Mouse (Mus musculus): ENCODE results near the gene Kif6. TPM values are rescaled to one million over a fixed set of nuclear protein-coding genes. Genes with fewer than 3 reads are reported as not detected.

Gene Kif6
- polyA plus RNA-seq, 1 experiment from 2014 or later = 2.4 TPM

DNA sequence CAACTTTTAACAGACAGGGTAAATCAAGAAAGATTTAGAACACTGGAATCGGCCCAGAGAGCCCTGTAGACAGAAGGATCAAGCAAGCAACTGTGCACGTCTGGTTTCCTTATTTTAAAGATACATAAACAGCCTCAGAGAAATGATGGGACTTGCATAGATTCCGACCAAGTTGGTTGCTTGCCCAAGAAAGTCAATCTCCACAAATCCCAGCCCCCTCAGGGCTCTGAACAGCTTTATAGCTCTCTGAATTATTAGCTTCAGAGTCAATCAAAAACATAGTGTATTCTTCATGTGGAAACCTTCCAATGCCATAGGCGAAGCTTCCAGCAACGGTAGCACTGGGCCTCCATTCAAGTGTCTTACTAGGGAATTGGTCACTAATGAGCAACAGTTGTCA, 127.0 kb downstream of the Kif6 start:
- Histone ChIP-seq H3K27ac (no peak overlapping the region), H3K27me3 (no peaks in the 10 kb centered on the region), H3K4me3 (replicated peaks) (no peak overlapping the region), H3K4me2 (replicated peaks) (no peak overlapping the region), H3K36me3 (no peaks in the 10 kb centered on the region), H3K9ac (replicated peaks) (no peak overlapping the region), H3K4me1 (replicated peaks) (no peaks in the 10 kb centered on the region), H3K9me3 (no peaks in the 10 kb centered on the region)
- WGBS = 88% methylated on average over 5 of the region's 5 CpGs
- no peak for ATAC-seq

DNA sequence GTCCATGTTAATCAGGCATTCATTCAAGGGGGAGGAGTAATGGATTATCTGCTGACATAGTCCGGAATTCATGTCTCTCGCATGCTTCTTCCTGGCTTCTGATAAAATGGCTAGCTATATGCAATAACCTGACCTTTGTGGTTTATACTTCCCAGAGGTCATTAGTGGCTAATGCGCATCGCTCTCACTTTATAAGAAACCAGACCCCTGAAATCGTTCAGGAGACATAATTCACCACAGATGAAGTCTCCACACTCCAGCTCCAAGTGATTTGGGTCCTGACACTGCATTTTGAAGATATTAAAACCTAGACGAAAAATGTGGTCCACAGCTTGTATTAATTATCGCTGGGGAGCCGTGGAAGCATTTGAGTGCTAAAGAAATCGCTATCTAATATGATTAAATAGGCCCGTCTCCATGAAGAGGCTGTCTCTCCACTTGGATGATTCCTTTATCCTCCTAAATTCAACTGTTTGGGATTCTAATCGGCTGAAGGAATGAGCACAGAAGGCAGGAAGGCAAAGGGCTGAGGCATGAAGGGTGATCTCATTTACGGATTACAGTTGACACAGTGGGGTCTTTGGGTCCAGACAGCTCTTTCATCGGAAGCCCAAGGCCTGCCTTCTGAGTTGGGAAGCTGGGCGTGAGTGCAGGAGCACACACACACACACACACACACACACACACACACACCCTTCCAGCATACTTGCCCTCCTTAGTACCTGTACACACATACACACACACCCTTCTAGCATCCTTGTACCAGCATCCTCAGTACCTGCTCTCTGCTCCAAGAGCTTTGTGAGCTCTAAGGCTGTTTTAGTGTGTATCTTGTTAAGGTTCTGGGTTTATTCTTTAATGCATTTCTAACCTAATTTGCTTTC, 128.9 kb downstream of the Kif6 start:
- no peaks in the 10 kb centered on the region for H3K27me3 ChIP-seq
- H3K4me2 ChIP-seq (replicated peaks) = no peak overlapping the region
- no peaks in the 10 kb centered on the region for H3K9me3 ChIP-seq
- no peak overlapping the region for H3K4me3 ChIP-seq (replicated peaks)
- WGBS = 28% methylated on average over 14 of the region's 14 CpGs
- ATAC-seq = peak; percentile 56
- no peak overlapping the region for H3K27ac ChIP-seq
- no peaks in the 10 kb centered on the region for H3K36me3 ChIP-seq
- H3K4me1 ChIP-seq (replicated peaks) = no peaks in the 10 kb centered on the region
- no peak overlapping the region for H3K9ac ChIP-seq (replicated peaks)

DNA sequence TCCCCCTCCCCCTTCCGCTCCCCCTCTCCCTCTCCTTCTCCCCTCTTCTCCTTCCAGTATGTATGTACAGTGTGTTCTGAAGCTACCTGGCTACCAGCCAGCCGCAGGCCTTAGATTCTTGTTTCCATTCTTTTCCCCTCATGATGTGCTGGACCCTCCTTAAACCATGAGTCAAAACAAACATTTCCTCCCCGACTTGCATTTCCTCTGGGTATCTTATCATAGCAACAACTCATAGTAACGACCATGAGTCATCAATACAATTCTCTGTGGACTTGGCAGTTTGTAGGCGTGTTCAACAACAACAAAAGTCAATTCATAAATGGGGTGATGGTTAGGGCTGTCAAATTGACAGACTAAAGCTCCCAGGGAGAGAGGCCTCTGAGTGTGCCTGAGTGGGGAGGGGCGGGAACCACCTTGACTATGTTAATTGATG, 136.0 kb downstream of the Kif6 start:
- Histone ChIP-seq H3K27me3 (no peaks in the 10 kb centered on the region), H3K4me3 (replicated peaks) (no peak overlapping the region), H3K36me3 (no peaks in the 10 kb centered on the region), H3K4me1 (replicated peaks) (no peaks in the 10 kb centered on the region), H3K27ac (no peak overlapping the region), H3K9ac (replicated peaks) (no peak overlapping the region), H3K4me2 (replicated peaks) (no peak overlapping the region), H3K9me3 (no peaks in the 10 kb centered on the region)
- 84% methylated on average over 6 of the region's 6 CpGs for WGBS
- no peak for ATAC-seq

DNA sequence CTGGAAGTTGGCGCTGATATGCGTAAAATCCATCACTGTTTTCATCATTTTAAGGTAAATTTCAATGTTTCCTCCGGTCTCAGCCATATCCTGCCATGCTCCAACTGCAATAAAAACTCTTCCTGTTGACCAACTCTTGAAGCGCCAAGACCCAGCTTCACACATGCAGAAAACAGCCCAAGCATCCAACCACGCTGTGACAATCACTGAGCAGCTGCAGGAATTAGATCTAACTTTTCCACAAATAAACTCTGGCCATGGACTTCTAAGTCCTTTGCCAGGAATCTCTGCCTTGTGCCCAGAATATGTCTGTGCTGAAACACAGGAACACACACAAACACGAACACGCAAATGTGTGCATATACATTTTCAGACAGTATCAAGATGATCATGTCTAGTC, 138.9 kb downstream of the Kif6 start:
- no peak overlapping the region for H3K4me3 ChIP-seq (replicated peaks)
- no peaks in the 10 kb centered on the region for H3K4me1 ChIP-seq (replicated peaks)
- no peaks in the 10 kb centered on the region for H3K27me3 ChIP-seq
- H3K9ac ChIP-seq (replicated peaks) = no peak overlapping the region
- H3K4me2 ChIP-seq (replicated peaks) = no peak overlapping the region
- H3K9me3 ChIP-seq = no peaks in the 10 kb centered on the region
- 95% methylated on average over 7 of the region's 7 CpGs for WGBS
- no peaks in the 10 kb centered on the region for H3K36me3 ChIP-seq
- no peak for ATAC-seq
- no peak overlapping the region for H3K27ac ChIP-seq

- Histone ChIP-seq H3K27ac (no peak overlapping the region), H3K4me3 (replicated peaks) (no peak overlapping the region), H3K4me2 (replicated peaks) (no peak overlapping the region), H3K4me1 (replicated peaks) (no peaks in the 10 kb centered on the region), H3K36me3 (no peaks in the 10 kb centered on the region), H3K27me3 (no peaks in the 10 kb centered on the region), H3K9ac (replicated peaks) (no peak overlapping the region), H3K9me3 (no peaks in the 10 kb centered on the region)
- no peak for ATAC-seq
- 94% methylated on average over 19 of the region's 19 CpGs for WGBS
Measured at GRCm38 (mm10) chr17:49756862-49757261, 141.9 kb downstream of the Kif6 start.

DNA sequence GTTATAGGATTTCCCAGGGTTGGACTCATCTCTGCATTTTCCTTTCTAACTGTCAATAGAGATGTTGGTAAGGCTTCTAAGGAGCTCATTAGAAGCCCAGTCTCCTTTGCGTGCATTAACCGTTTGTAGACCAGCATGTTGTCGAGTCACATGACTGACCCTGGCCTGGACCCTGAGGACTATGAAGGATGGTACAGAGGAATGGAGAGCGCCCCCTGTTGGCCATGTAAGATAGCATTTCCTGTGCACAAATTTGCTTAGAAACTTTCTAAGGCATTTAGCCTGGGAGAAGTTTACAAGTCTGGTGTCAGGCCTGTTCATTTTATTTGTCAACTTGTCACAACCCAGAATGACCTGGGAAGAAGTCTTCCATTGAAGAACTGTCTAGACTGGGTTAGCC, 144.1 kb downstream of the Kif6 start:
- ATAC-seq = no peak

DNA sequence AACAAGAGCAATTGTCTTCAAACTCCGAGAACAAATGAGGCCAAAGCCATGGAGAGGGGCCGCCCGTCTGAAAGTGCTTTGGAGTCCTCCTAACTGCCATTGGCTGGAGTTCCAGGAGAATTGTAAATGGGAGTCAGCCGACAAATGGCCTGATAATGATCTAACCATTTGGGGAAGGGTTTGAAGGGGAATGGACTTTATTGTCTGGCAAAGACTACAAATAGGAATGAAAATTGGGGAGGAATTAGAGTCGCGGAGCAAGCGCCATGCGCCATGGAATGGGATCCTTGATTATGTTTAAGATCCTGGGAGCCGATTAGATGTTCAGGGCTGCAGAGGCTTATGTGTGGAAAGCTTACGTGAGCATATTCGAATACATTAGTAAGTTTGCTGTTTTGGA, 146.3 kb downstream of the Kif6 start:
- no peaks in the 10 kb centered on the region for H3K27me3 ChIP-seq
- no peak overlapping the region for H3K27ac ChIP-seq
- H3K4me1 ChIP-seq (replicated peaks) = peaks cover 3% of the 10 kb centered on the region; the same call in 1 of the 2 replicates
- no peak for ATAC-seq
- H3K9ac ChIP-seq (replicated peaks) = no peak overlapping the region
- no peak overlapping the region for H3K4me3 ChIP-seq (replicated peaks)
- no peak overlapping the region for H3K4me2 ChIP-seq (replicated peaks)
- WGBS = 74% methylated on average over 11 of the region's 11 CpGs
- no peaks in the 10 kb centered on the region for H3K36me3 ChIP-seq
- no peaks in the 10 kb centered on the region for H3K9me3 ChIP-seq

More for the DNA sequence above, 144.1 kb downstream of the Kif6 start:
- Histone ChIP-seq H3K4me2 (replicated peaks) (no peak overlapping the region), H3K4me3 (replicated peaks) (no peak overlapping the region), H3K4me1 (replicated peaks) (no peaks in the 10 kb centered on the region), H3K9ac (replicated peaks) (no peak overlapping the region), H3K9me3 (no peaks in the 10 kb centered on the region), H3K27me3 (no peaks in the 10 kb centered on the region), H3K27ac (no peak overlapping the region), H3K36me3 (no peaks in the 10 kb centered on the region)
- 76% methylated on average over 4 of the region's 4 CpGs for WGBS

DNA sequence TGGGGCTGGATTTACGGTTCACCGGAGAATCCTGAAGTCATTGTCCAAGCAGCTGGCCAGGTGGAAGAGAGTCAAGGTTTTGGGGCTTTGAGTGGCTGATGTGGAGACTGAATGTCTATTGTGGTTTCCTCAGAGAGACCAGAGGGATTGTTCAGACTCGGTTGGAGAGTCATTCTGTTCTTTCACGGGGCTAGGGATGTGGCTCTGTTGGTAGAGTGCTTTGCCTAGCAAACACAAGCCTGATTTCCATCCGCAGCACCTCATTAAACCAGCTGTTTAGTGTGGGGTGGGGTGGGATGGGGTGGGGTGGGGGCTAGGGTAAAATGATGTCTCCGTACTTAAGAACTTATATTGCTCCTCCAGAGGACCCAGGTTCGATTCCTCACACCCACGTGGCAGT, 146.9 kb downstream of the Kif6 start:
- Histone ChIP-seq H3K27me3 (no peaks in the 10 kb centered on the region), H3K27ac (no peak overlapping the region), H3K4me2 (replicated peaks) (no peak overlapping the region), H3K36me3 (no peaks in the 10 kb centered on the region), H3K4me1 (replicated peaks) (peaks cover 3% of the 10 kb centered on the region; the same call in 1 of the 2 replicates), H3K4me3 (replicated peaks) (no peak overlapping the region), H3K9ac (replicated peaks) (no peak overlapping the region), H3K9me3 (no peaks in the 10 kb centered on the region)
- no peak for ATAC-seq
- WGBS = 78% methylated on average over 8 of the region's 8 CpGs

DNA sequence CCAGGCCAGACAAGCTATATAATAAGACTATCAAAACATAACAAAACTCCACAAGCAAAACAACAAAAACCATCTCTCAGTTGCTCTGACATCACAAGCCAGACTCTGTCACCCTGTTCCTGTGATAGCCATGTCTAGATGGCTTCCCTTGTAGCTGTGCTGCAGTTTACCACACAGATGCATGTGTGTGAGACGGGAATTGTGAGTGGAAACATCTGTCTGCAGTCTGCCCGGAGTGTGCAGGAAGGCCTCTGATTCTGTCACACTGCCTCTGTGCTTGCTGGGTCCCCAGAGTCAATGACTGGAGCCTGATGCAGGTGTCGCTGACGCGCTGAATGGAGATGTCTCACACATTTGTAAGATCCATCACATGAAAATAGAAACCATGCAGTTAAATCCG, 150.0 kb downstream of the Kif6 start:
- Histone ChIP-seq H3K27ac (no peak overlapping the region), H3K4me3 (replicated peaks) (no peak overlapping the region), H3K9me3 (no peaks in the 10 kb centered on the region), H3K4me1 (replicated peaks) (peaks cover 14% of the 10 kb centered on the region; the same call in 1 of the 2 replicates), H3K36me3 (no peaks in the 10 kb centered on the region), H3K9ac (replicated peaks) (no peak overlapping the region), H3K4me2 (replicated peaks) (no peak overlapping the region), H3K27me3 (peaks cover 3% of the 10 kb centered on the region; the same call in 1 of the 2 replicates)
- 64% methylated on average over 6 of the region's 6 CpGs for WGBS
- ATAC-seq = no peak

DNA sequence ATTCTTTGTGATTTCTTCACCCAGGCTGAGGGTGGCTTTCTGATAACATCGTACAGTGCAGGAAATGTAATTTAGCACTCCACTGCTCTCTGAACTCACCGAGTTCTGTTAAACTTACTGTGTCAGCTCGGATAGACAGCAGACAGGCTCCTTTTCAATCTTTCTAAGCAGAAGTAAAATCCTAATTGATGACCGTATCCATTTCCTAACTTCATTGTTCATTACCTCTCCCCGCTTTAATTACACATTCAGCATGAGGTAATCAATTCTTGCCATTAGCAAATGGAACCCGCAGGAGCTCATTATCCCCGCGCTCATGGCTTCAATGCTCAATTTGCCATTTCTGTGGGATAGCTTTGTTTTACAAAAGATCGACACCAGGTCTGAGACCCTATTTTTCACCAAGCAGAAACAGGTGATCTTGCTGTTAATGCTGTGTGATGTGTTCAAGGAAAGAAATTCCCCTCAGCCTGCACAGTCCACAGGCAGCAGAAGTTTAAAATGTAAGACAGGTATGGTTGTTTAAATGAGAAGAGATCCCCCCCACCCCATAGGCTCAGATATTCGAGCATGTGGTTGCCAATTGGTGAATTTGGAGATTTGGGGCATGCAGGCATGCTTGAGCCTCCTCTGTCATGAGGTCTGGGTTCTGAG, 152.9 kb downstream of the Kif6 start:
- Histone ChIP-seq H3K27ac (no peak overlapping the region), H3K4me1 (replicated peaks) (peaks cover 14% of the 10 kb centered on the region; the same call in 1 of the 2 replicates), H3K36me3 (no peaks in the 10 kb centered on the region), H3K9ac (replicated peaks) (no peak overlapping the region), H3K27me3 (peaks cover 3% of the 10 kb centered on the region; the same call in 1 of the 2 replicates), H3K4me3 (replicated peaks) (no peak overlapping the region), H3K4me2 (replicated peaks) (peak overlapping the region; percentile 7), H3K9me3 (no peaks in the 10 kb centered on the region)
- whole genome bisulfite sequencing = 20% methylated on average over 10 of the region's 10 CpGs
- ATAC-seq = peak; percentile 3; the same call in 1 of the 2 replicates

DNA sequence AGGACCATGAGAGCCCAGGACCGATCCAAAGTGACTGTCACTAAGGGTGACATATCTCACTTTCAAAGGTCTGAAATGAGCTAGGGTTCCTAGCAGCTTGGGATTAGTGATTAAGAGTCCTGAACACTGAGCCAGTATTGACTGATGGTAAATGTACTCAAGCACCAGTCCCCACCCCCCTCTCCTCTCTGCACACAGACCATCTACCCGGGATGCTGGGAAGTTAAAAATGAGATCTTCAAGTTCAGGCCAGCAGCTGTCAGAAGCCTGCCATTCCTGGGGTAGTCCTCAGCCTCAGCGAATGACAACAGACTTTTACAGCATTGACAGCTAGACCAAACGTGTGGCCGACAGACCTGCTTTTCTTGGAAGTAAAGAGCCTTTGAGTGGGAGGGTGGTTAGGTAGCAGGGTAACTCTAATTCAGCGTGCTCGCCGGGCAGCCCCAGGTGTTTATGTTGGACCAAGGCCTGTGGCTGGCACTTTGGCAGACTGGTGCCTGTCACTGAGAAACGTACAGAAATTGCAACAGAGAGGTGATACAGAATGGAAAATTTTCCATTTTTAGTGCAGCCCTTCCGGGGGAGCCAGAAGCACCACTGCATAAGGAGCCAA, 156.9 kb downstream of the Kif6 start:
- Histone ChIP-seq H3K36me3 (no peaks in the 10 kb centered on the region), H3K4me3 (replicated peaks) (no peak overlapping the region), H3K4me1 (replicated peaks) (peaks cover 11% of the 10 kb centered on the region; the same call in 1 of the 2 replicates), H3K9me3 (no peaks in the 10 kb centered on the region), H3K27ac (no peak overlapping the region), H3K9ac (replicated peaks) (no peak overlapping the region), H3K4me2 (replicated peaks) (no peak overlapping the region), H3K27me3 (peaks cover 3% of the 10 kb centered on the region; the same call in 1 of the 2 replicates)
- no peak for ATAC-seq
- 86% methylated on average over 10 of the region's 10 CpGs for WGBS

Measured in midbrain, embryonic 13.5 days (tissue).